Mouse (Mus musculus): ENCODE measurements around the gene Utp3. TPM values are rescaled to one million over a fixed set of nuclear protein-coding genes. Genes with fewer than 3 reads are reported as not detected.

Gene Utp3
- polyA plus RNA-seq, 1 experiment: not detected

GRCm38 (mm10) chr5:88586407-88587174 is 32.3 kb downstream of the Utp3 start:
- WGBS: 36% methylated on average over 7 of the region's 7 CpGs

GRCm38 (mm10) chr5:88587211-88587934 is 33.1 kb downstream of the Utp3 start:
- peak overlapping the region; percentile 32 for H3K4me3 ChIP-seq (ENCODE audit: insufficient read depth, low read depth, low read length)
- H3K4me1 ChIP-seq (ENCODE audit: control insufficient read depth, insufficient read depth, low read length): peaks cover 15% of the 10 kb centered on the region
- no peak overlapping the region for H3K27ac ChIP-seq (ENCODE audit: insufficient read depth, low read depth, low read length)
- WGBS: 10% methylated on average over 13 of the region's 13 CpGs
- no peak for TF ChIP-seq POLR2A (IDR thresholded peaks at IDR 0.05; ENCODE audit: insufficient read depth, low read depth, low read length)
- no peak for TF ChIP-seq CTCF (IDR thresholded peaks at IDR 0.05; ENCODE audit: insufficient read depth, low read depth, low read length)

More at GRCm38 (mm10) chr5:88586407-88587174, 32.3 kb downstream of the Utp3 start:
- no peak overlapping the region for H3K27ac ChIP-seq (ENCODE audit: insufficient read depth, low read depth, low read length)
- TF ChIP-seq CTCF (IDR thresholded peaks at IDR 0.05; ENCODE audit: insufficient read depth, low read depth, low read length): no peak
- no peak for TF ChIP-seq POLR2A (IDR thresholded peaks at IDR 0.05; ENCODE audit: insufficient read depth, low read depth, low read length)
- H3K4me1 ChIP-seq (ENCODE audit: control insufficient read depth, insufficient read depth, low read length): peaks cover 15% of the 10 kb centered on the region
- peak overlapping the region; percentile 40 for H3K4me3 ChIP-seq (ENCODE audit: insufficient read depth, low read depth, low read length)

GRCm38 (mm10) chr5:88588481-88588880 is 34.2 kb downstream of the Utp3 start:
- peaks cover 15% of the 10 kb centered on the region for H3K4me1 ChIP-seq (ENCODE audit: control insufficient read depth, insufficient read depth, low read length)
- H3K4me3 ChIP-seq (ENCODE audit: insufficient read depth, low read depth, low read length): no peak overlapping the region
- 26% methylated on average over 5 of the region's 5 CpGs for WGBS
- no peak for TF ChIP-seq POLR2A (IDR thresholded peaks at IDR 0.05; ENCODE audit: insufficient read depth, low read depth, low read length)
- TF ChIP-seq CTCF (IDR thresholded peaks at IDR 0.05; ENCODE audit: insufficient read depth, low read depth, low read length): no peak
- no peak overlapping the region for H3K27ac ChIP-seq (ENCODE audit: insufficient read depth, low read depth, low read length)

GRCm38 (mm10) chr5:88593421-88594172 is 39.3 kb downstream of the Utp3 start:
- no peak overlapping the region for H3K4me3 ChIP-seq (ENCODE audit: insufficient read depth, low read depth, low read length)
- no peak for TF ChIP-seq POLR2A (IDR thresholded peaks at IDR 0.05; ENCODE audit: insufficient read depth, low read depth, low read length)
- no peak for TF ChIP-seq CTCF (IDR thresholded peaks at IDR 0.05; ENCODE audit: insufficient read depth, low read depth, low read length)
- peaks cover 8% of the 10 kb centered on the region; the same call in 1 of the 2 replicates for H3K4me1 ChIP-seq (ENCODE audit: control insufficient read depth, insufficient read depth, low read length)
- H3K27ac ChIP-seq (ENCODE audit: insufficient read depth, low read depth, low read length): no peak overlapping the region
- 84% methylated on average over 13 of the region's 13 CpGs for WGBS

- no peak overlapping the region for H3K4me3 ChIP-seq (ENCODE audit: insufficient read depth, low read depth, low read length)
- WGBS: 89% methylated on average over 7 of the region's 7 CpGs
- no peak overlapping the region for H3K27ac ChIP-seq (ENCODE audit: insufficient read depth, low read depth, low read length)
- peaks cover 8% of the 10 kb centered on the region; the same call in 1 of the 2 replicates for H3K4me1 ChIP-seq (ENCODE audit: control insufficient read depth, insufficient read depth, low read length)
- TF ChIP-seq CTCF (IDR thresholded peaks at IDR 0.05; ENCODE audit: insufficient read depth, low read depth, low read length) (no peak), POLR2A (IDR thresholded peaks at IDR 0.05; ENCODE audit: insufficient read depth, low read depth, low read length) (no peak)
These were observed 39.9 kb downstream of the Utp3 start for GRCm38 (mm10) chr5:88594173-88594569.

- WGBS: 72% methylated on average over 5 of the region's 5 CpGs
- Histone ChIP-seq H3K4me1 (ENCODE audit: control insufficient read depth, insufficient read depth, low read length) (peaks cover 11% of the 10 kb centered on the region), H3K27ac (ENCODE audit: insufficient read depth, low read depth, low read length) (no peak overlapping the region), H3K4me3 (ENCODE audit: insufficient read depth, low read depth, low read length) (no peak overlapping the region)
- no peak for TF ChIP-seq CTCF (IDR thresholded peaks at IDR 0.05; ENCODE audit: insufficient read depth, low read depth, low read length)
- TF ChIP-seq POLR2A (IDR thresholded peaks at IDR 0.05; ENCODE audit: insufficient read depth, low read depth, low read length): no peak
These were observed 41.5 kb downstream of the Utp3 start for GRCm38 (mm10) chr5:88595537-88596455.

GRCm38 (mm10) chr5:88598961-88599360 is 44.7 kb downstream of the Utp3 start:
- Histone ChIP-seq H3K4me1 (ENCODE audit: control insufficient read depth, insufficient read depth, low read length) (peaks cover 9% of the 10 kb centered on the region), H3K4me3 (ENCODE audit: insufficient read depth, low read depth, low read length) (no peak overlapping the region), H3K27ac (ENCODE audit: insufficient read depth, low read depth, low read length) (no peak overlapping the region)
- no peak for TF ChIP-seq CTCF (IDR thresholded peaks at IDR 0.05; ENCODE audit: insufficient read depth, low read depth, low read length)
- no peak for TF ChIP-seq POLR2A (IDR thresholded peaks at IDR 0.05; ENCODE audit: insufficient read depth, low read depth, low read length)
- 86% methylated on average over 6 of the region's 6 CpGs for WGBS

GRCm38 (mm10) chr5:88602030-88602429 is 47.8 kb downstream of the Utp3 start:
- WGBS: 61% methylated on average over 2 of the region's 2 CpGs
- Histone ChIP-seq H3K4me3 (ENCODE audit: insufficient read depth, low read depth, low read length) (no peak overlapping the region), H3K27ac (ENCODE audit: insufficient read depth, low read depth, low read length) (no peak overlapping the region), H3K4me1 (ENCODE audit: control insufficient read depth, insufficient read depth, low read length) (peaks cover 9% of the 10 kb centered on the region)
- TF ChIP-seq CTCF (IDR thresholded peaks at IDR 0.05; ENCODE audit: insufficient read depth, low read depth, low read length): no peak
- no peak for TF ChIP-seq POLR2A (IDR thresholded peaks at IDR 0.05; ENCODE audit: insufficient read depth, low read depth, low read length)
